Mouse (Mus musculus): Measurements from ENCODE around the gene Tspan33. TPM values are rescaled to one million over a fixed set of nuclear protein-coding genes. Genes with fewer than 3 reads are reported as not detected.

Gene Tspan33
- 167 and 175 TPM in 2 replicates for polyA plus RNA-seq (2011; ENCODE audit: insufficient read depth, insufficient read length, low replicate concordance, missing spikeins)

DNA sequence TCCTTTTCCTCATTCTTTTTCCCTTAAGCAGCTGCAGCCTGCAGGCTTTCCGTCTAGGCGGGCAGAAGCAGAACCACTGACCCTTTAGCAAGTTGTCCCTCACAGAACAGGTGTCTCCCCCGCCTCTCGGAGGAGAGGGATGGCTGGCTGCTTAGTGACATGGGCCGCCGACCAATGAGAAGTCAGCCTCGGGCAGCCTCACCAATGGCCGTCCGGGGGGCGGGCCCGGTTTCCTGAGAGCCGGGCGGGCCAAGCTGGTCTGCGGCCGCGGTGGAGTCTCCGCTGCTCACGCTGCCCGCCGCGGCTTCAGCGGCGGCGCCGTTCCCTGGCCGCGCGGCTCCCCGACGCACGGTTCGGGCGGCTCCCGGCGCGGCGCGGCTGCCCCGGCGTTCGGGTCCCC is at the start of gene Tspan33:
TSS of gene Tspan33 (plus strand) at position 270 of the 400 bp plus-strand sequence.
- Histone ChIP-seq H3K27ac (ENCODE audit: control insufficient read depth, insufficient read depth, low read depth, low read length, poor library complexity) (peak within 1 kb of the TSS; percentile 71), H3K4me1 (ENCODE audit: control insufficient read depth, insufficient read depth, low read length) (no peaks in the 10 kb centered on the region; the same call in none of the 2 replicates), H3K4me3 (replicated peaks; ENCODE audit: control insufficient read depth, low read depth, low read length) (peak within 1 kb of the TSS; percentile 85)
- WGBS: under 1% methylated on average over 41 of the region's 41 CpGs
- TF ChIP-seq CTCF (IDR thresholded peaks at IDR 0.05; ENCODE audit: control insufficient read depth, insufficient read depth, low read length) (no peak), POLR2A (IDR thresholded peaks at IDR 0.05; ENCODE audit: borderline replicate concordance, control insufficient read depth, low read depth, low read length) (peak; percentile 82; the same call in 1 of the 2 replicates)

GRCm38 (mm10) chr6:29649494-29650169 is 44.4 kb upstream of the Tspan33 start:
- H3K4me1 ChIP-seq (ENCODE audit: control insufficient read depth, insufficient read depth, low read length): no peaks in the 10 kb centered on the region
- H3K27ac ChIP-seq (ENCODE audit: control insufficient read depth, insufficient read depth, low read depth, low read length, poor library complexity): no peak overlapping the region
- peak; percentile 98 for TF ChIP-seq CTCF (IDR thresholded peaks at IDR 0.05; ENCODE audit: control insufficient read depth, insufficient read depth, low read length)
- TF ChIP-seq POLR2A (IDR thresholded peaks at IDR 0.05; ENCODE audit: borderline replicate concordance, control insufficient read depth, low read depth, low read length): 0 out of 2 replicates have a peak, but pooled peaks have one; percentile 17
- H3K4me3 ChIP-seq (replicated peaks; ENCODE audit: control insufficient read depth, low read depth, low read length): no peak overlapping the region
- WGBS: 28% methylated on average over 14 of the region's 14 CpGs

GRCm38 (mm10) chr6:29650170-29650549 is 43.9 kb upstream of the Tspan33 start:
- no peak overlapping the region for H3K4me3 ChIP-seq (replicated peaks; ENCODE audit: control insufficient read depth, low read depth, low read length)
- TF ChIP-seq CTCF (IDR thresholded peaks at IDR 0.05; ENCODE audit: control insufficient read depth, insufficient read depth, low read length): no peak
- TF ChIP-seq POLR2A (IDR thresholded peaks at IDR 0.05; ENCODE audit: borderline replicate concordance, control insufficient read depth, low read depth, low read length): no peak
- H3K27ac ChIP-seq (ENCODE audit: control insufficient read depth, insufficient read depth, low read depth, low read length, poor library complexity): no peak overlapping the region
- 18% methylated on average over 10 of the region's 10 CpGs for WGBS
- H3K4me1 ChIP-seq (ENCODE audit: control insufficient read depth, insufficient read depth, low read length): no peaks in the 10 kb centered on the region

GRCm38 (mm10) chr6:29653271-29653670 is 40.8 kb upstream of the Tspan33 start:
- TF ChIP-seq CTCF (IDR thresholded peaks at IDR 0.05; ENCODE audit: control insufficient read depth, insufficient read depth, low read length) (no peak), POLR2A (IDR thresholded peaks at IDR 0.05; ENCODE audit: borderline replicate concordance, control insufficient read depth, low read depth, low read length) (no peak)
- Histone ChIP-seq H3K4me1 (ENCODE audit: control insufficient read depth, insufficient read depth, low read length) (no peaks in the 10 kb centered on the region), H3K4me3 (replicated peaks; ENCODE audit: control insufficient read depth, low read depth, low read length) (no peak overlapping the region), H3K27ac (ENCODE audit: control insufficient read depth, insufficient read depth, low read depth, low read length, poor library complexity) (no peak overlapping the region)

DNA sequence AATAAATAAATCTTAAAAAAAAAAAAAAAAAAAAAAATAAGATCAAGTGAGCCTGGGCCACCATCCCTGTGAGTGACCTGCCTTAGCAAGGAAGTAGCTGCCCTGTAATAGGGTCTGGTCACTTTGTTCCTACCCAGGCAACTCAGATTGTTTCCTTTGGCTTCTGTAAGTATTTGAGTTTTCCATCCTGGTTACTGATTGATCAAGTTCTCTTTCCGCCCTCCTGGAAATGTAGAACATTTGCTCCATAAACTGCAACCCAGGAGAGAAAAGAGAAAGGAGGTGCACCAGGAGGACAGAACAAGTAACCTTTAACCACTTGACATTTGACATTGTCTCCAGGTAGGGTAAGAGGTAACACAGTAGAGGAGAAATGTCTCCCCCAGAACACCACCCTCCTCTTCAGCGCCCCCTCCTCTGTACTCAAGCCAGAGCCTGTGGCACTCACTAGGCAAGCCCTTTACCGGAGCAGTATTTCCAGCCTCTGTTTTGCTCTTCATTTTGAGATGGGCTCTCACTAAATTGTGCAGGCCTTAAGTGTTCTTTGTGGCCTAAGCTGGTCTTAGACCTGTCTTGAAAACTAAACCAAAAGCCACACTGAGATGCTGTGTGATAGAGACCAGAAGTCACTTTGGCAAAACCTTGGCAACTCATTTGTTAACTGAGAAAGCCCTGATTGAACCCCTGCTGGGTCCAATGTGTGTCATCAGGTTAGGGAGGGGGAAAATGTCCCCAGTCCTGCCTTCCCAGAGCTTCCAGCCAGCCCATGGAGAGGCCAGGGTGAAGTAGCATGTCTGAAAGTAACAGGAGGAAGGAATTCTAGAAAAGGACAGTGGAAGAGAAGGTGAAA is 35.2 kb upstream of the Tspan33 start:
- 89% methylated on average over 3 of the region's 3 CpGs for WGBS
- H3K27ac ChIP-seq (ENCODE audit: control insufficient read depth, insufficient read depth, low read depth, low read length, poor library complexity): no peak overlapping the region
- TF ChIP-seq CTCF (IDR thresholded peaks at IDR 0.05; ENCODE audit: control insufficient read depth, insufficient read depth, low read length): no peak
- no peak for TF ChIP-seq POLR2A (IDR thresholded peaks at IDR 0.05; ENCODE audit: borderline replicate concordance, control insufficient read depth, low read depth, low read length)
- H3K4me3 ChIP-seq (replicated peaks; ENCODE audit: control insufficient read depth, low read depth, low read length): no peak overlapping the region
- no peaks in the 10 kb centered on the region for H3K4me1 ChIP-seq (ENCODE audit: control insufficient read depth, insufficient read depth, low read length)

GRCm38 (mm10) chr6:29659964-29660363 is 34.1 kb upstream of the Tspan33 start:
- H3K4me1 ChIP-seq (ENCODE audit: control insufficient read depth, insufficient read depth, low read length): no peaks in the 10 kb centered on the region
- 82% methylated on average over 2 of the region's 2 CpGs for WGBS
- TF ChIP-seq POLR2A (IDR thresholded peaks at IDR 0.05; ENCODE audit: borderline replicate concordance, control insufficient read depth, low read depth, low read length) (no peak), CTCF (IDR thresholded peaks at IDR 0.05; ENCODE audit: control insufficient read depth, insufficient read depth, low read length) (no peak)
- H3K27ac ChIP-seq (ENCODE audit: control insufficient read depth, insufficient read depth, low read depth, low read length, poor library complexity): no peak overlapping the region
- no peak overlapping the region for H3K4me3 ChIP-seq (replicated peaks; ENCODE audit: control insufficient read depth, low read depth, low read length)

- Histone ChIP-seq H3K4me1 (ENCODE audit: control insufficient read depth, insufficient read depth, low read length) (no peaks in the 10 kb centered on the region), H3K4me3 (replicated peaks; ENCODE audit: control insufficient read depth, low read depth, low read length) (no peak overlapping the region), H3K27ac (ENCODE audit: control insufficient read depth, insufficient read depth, low read depth, low read length, poor library complexity) (no peak overlapping the region)
- TF ChIP-seq POLR2A (IDR thresholded peaks at IDR 0.05; ENCODE audit: borderline replicate concordance, control insufficient read depth, low read depth, low read length): no peak
- 85% methylated on average over 11 of the region's 11 CpGs for WGBS
Observed at GRCm38 (mm10) chr6:29660662-29661307, 33.2 kb upstream of the Tspan33 start.

DNA sequence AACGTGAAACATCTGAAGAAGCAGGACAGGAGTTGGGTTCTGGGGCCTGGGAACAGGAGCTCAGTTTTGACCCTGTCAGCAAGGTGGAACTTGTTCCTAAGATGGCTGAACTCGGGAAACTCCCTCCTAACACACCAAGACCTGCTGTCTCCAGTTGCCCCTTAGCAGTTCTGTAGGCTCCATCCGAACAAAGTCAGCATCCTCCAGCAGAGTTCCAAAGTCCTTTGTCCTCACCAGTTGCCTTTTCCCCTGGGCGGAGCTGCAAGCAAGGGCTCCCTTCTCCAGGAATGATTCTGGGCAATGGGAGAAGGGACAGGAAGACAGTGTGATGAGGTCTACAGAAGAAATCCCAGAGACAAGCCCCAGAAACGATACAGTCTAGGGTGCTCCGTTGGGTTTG is 26.8 kb upstream of the Tspan33 start:
- no peaks in the 10 kb centered on the region; the same call in 1 of the 2 replicates for H3K4me1 ChIP-seq (ENCODE audit: control insufficient read depth, insufficient read depth, low read length)
- H3K4me3 ChIP-seq (replicated peaks; ENCODE audit: control insufficient read depth, low read depth, low read length): no peak overlapping the region
- no peak overlapping the region for H3K27ac ChIP-seq (ENCODE audit: control insufficient read depth, insufficient read depth, low read depth, low read length, poor library complexity)
- TF ChIP-seq POLR2A (IDR thresholded peaks at IDR 0.05; ENCODE audit: borderline replicate concordance, control insufficient read depth, low read depth, low read length) (no peak), CTCF (IDR thresholded peaks at IDR 0.05; ENCODE audit: control insufficient read depth, insufficient read depth, low read length) (no peak)
- 74% methylated on average over 6 of the region's 6 CpGs for WGBS

All from bone marrow, adult 2 months (tissue).